Mouse (Mus musculus) testis, adult 2 months (tissue): Measurements from ENCODE around the gene Lrrc20.

ENCODE experiments used
- CTCF ChIP-seq: fragments of 200-500 bp; IDR thresholded peaks from 2 replicates; pipeline ENCODE4 v1.5.1; 2012; ENCODE audit warnings: low read depth, mild to moderate bottlenecking, inconsistent platforms, low read length, moderate library complexity; ENCODE audit not compliant: control insufficient read depth, insufficient read depth, insufficient replicate concordance
- POLR2A ChIP-seq: fragments of 200-500 bp; IDR thresholded peaks from 2 replicates; pipeline ENCODE4 v1.6.1; 2012; ENCODE audit warnings: low read depth, mild to moderate bottlenecking, inconsistent platforms, low read length, moderate library complexity; ENCODE audit not compliant: control insufficient read depth

DNA sequence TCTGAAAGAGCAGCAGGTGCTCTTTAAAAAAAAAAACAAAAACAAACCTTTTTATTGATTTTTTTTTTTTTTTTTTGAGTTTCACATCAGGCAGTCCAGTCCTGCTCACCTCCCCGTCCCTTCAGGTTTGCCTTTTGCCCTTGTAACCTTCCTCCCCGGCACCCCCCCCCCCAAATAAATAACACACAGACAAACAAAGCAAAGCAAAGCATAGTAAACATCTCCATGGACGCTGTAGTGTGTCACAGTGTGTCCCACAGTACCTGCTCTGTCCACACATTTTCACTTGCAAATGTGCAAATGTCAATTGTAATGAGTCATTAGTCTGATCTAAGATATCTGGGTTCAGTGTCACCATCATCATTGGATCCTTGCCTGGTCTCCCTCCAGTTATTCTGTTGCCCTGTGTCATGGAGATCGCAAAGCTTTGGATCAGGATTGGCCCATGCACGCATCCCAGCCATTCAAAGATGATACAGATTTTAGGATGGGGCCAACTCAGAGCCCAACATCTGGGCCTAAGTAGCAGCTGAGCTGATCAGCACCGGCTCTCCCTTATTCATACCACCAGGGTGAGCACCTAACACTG, 13.0 kb downstream of the Lrrc20 start:
- TF ChIP-seq CTCF (no peak), POLR2A (no peak)
